Mouse (Mus musculus) erythroblast, embryonic 14.5 days (primary cell): Measurements from ENCODE around the gene Cntn5. TPM values are rescaled to one million over a fixed set of nuclear protein-coding genes. Genes with fewer than 3 reads are reported as not detected.

Experiments used
- H3K27me3 ChIP-seq: 2 replicates; pipeline ENCODE4 v1.6.1; 2012; ENCODE audit warnings: inconsistent platforms; ENCODE audit not compliant: control insufficient read depth
- H3K36me3 ChIP-seq: 2 replicates; pipeline ENCODE4 v1.6.1; 2012; ENCODE audit warnings: mild to moderate bottlenecking, inconsistent platforms; ENCODE audit not compliant: control insufficient read depth
- H3K4me1 ChIP-seq: 2 replicates; pipeline ENCODE4 v1.6.1; 2012; ENCODE audit warnings: inconsistent platforms; ENCODE audit not compliant: control insufficient read depth
- H3K4me3 ChIP-seq: replicated peaks from 2 replicates; pipeline ENCODE3; 2012; ENCODE audit warnings: moderate library complexity, mild to moderate bottlenecking, inconsistent platforms
- H3K9me3 ChIP-seq: 2 replicates; pipeline ENCODE4 v1.6.1; 2012; ENCODE audit warnings: low read length, inconsistent platforms, mixed read lengths; ENCODE audit not compliant: control insufficient read depth
- GATA1 ChIP-seq: IDR thresholded peaks from 2 replicates; pipeline ENCODE4 v1.6.1; 2012; ENCODE audit warnings: low read length, inconsistent platforms, mixed read lengths
- TAL1 ChIP-seq: IDR thresholded peaks from 3 replicates; pipeline ENCODE4 v1.6.1; 2012; ENCODE audit warnings: low read length, inconsistent platforms, mixed read lengths
- polyA plus RNA-seq: library from polyadenylated mRNA; stranded (reverse); fragments of >175 nt; gene quantifications from 2 replicates; pipeline ENCODE4 v1.2.3, GENCODE M21; 2012

The Cntn5 gene
- polyA plus RNA-seq, 1 experiment, result not detected

- Histone ChIP-seq H3K9me3 (no peaks in the 10 kb centered on the region), H3K27me3 (no peaks in the 10 kb centered on the region), H3K4me1 (no peaks in the 10 kb centered on the region), H3K36me3 (no peaks in the 10 kb centered on the region), H3K4me3 (no peak overlapping the region)
- TF ChIP-seq GATA1 (no peak), TAL1 (no peak)
Observed at GRCm38 (mm10) chr9:9965370-9965769, 939.2 kb downstream of the Cntn5 start.

GRCm38 (mm10) chr9:9960610-9961172, 943.9 kb downstream of the Cntn5 start:
- Histone ChIP-seq H3K36me3 (no peaks in the 10 kb centered on the region), H3K4me3 (no peak overlapping the region), H3K4me1 (no peaks in the 10 kb centered on the region), H3K27me3 (no peaks in the 10 kb centered on the region), H3K9me3 (no peaks in the 10 kb centered on the region)
- no peak for TF ChIP-seq GATA1
- TF ChIP-seq TAL1, result no peak

- Histone ChIP-seq H3K36me3 (no peaks in the 10 kb centered on the region), H3K27me3 (no peaks in the 10 kb centered on the region), H3K9me3 (0 out of 2 replicates have a peak, but pooled peaks cover 2% of the 10 kb centered on the region), H3K4me3 (no peak overlapping the region), H3K4me1 (no peaks in the 10 kb centered on the region)
- TF ChIP-seq TAL1 (no peak), GATA1 (no peak)
Observed at GRCm38 (mm10) chr9:9949346-9949745, 955.2 kb downstream of the Cntn5 start.

- 0 out of 2 replicates have a peak, but pooled peaks cover 2% of the 10 kb centered on the region for H3K9me3 ChIP-seq
- H3K4me3 ChIP-seq, result no peak overlapping the region
- no peaks in the 10 kb centered on the region for H3K27me3 ChIP-seq
- no peak for TF ChIP-seq GATA1
- TF ChIP-seq TAL1, result no peak
- H3K36me3 ChIP-seq, result no peaks in the 10 kb centered on the region
- no peaks in the 10 kb centered on the region for H3K4me1 ChIP-seq
Observed at GRCm38 (mm10) chr9:9944872-9945271, 959.7 kb downstream of the Cntn5 start.

- no peaks in the 10 kb centered on the region for H3K36me3 ChIP-seq
- H3K4me3 ChIP-seq, result no peak overlapping the region
- H3K27me3 ChIP-seq, result no peaks in the 10 kb centered on the region
- no peak for TF ChIP-seq TAL1
- no peak for TF ChIP-seq GATA1
- H3K9me3 ChIP-seq, result no peaks in the 10 kb centered on the region
- no peaks in the 10 kb centered on the region for H3K4me1 ChIP-seq
Observed at GRCm38 (mm10) chr9:9937444-9938436, 966.8 kb downstream of the Cntn5 start.

- Histone ChIP-seq H3K4me3 (no peak overlapping the region), H3K27me3 (no peaks in the 10 kb centered on the region), H3K36me3 (no peaks in the 10 kb centered on the region), H3K9me3 (peaks cover 13% of the 10 kb centered on the region), H3K4me1 (no peaks in the 10 kb centered on the region)
- TF ChIP-seq TAL1, result no peak
- TF ChIP-seq GATA1, result no peak
Observed at GRCm38 (mm10) chr9:9920580-9920979, 984.0 kb downstream of the Cntn5 start.

GRCm38 (mm10) chr9:9899070-9899469, 1005.5 kb downstream of the Cntn5 start:
- TF ChIP-seq TAL1 (no peak), GATA1 (no peak)
- Histone ChIP-seq H3K27me3 (no peaks in the 10 kb centered on the region), H3K36me3 (no peaks in the 10 kb centered on the region), H3K4me1 (no peaks in the 10 kb centered on the region), H3K4me3 (no peak overlapping the region), H3K9me3 (no peaks in the 10 kb centered on the region)

- H3K4me1 ChIP-seq, result no peaks in the 10 kb centered on the region
- no peaks in the 10 kb centered on the region for H3K36me3 ChIP-seq
- no peaks in the 10 kb centered on the region for H3K27me3 ChIP-seq
- H3K4me3 ChIP-seq, result no peak overlapping the region
- TF ChIP-seq TAL1, result no peak
- H3K9me3 ChIP-seq, result peaks cover 2% of the 10 kb centered on the region; the same call in 1 of the 2 replicates
Observed at GRCm38 (mm10) chr9:9886210-9886609, 1018.4 kb downstream of the Cntn5 start.

- TF ChIP-seq GATA1 (no peak), TAL1 (no peak)
- H3K36me3 ChIP-seq, result no peaks in the 10 kb centered on the region
- H3K27me3 ChIP-seq, result no peaks in the 10 kb centered on the region
- H3K4me3 ChIP-seq, result no peak overlapping the region
- H3K9me3 ChIP-seq, result peaks cover 2% of the 10 kb centered on the region; the same call in 1 of the 2 replicates
- no peaks in the 10 kb centered on the region for H3K4me1 ChIP-seq
Observed at GRCm38 (mm10) chr9:9882779-9883383, 1021.7 kb downstream of the Cntn5 start.
